Mouse (Mus musculus) liver, adult (tissue): Measurements from ENCODE around the gene Cabp4.

ENCODE experiments used
- GATA4 ChIP-seq: IDR thresholded peaks from 2 replicates; pipeline ENCODE4 v1.6.1; 2014; ENCODE audit warnings: mild to moderate bottlenecking, low read length; ENCODE audit not compliant: insufficient replicate concordance

The Cabp4 gene

GRCm38 (mm10) chr19:4144550-4145498 is 991 bp upstream of the Cabp4 start:
- TF ChIP-seq GATA4, result no peak

- no peak for TF ChIP-seq GATA4
Measured at GRCm38 (mm10) chr19:4142416-4143173, 1.2 kb downstream of the Cabp4 start.

- TF ChIP-seq GATA4, result no peak
Measured at GRCm38 (mm10) chr19:4140147-4140546, 3.7 kb downstream of the Cabp4 start.

DNA sequence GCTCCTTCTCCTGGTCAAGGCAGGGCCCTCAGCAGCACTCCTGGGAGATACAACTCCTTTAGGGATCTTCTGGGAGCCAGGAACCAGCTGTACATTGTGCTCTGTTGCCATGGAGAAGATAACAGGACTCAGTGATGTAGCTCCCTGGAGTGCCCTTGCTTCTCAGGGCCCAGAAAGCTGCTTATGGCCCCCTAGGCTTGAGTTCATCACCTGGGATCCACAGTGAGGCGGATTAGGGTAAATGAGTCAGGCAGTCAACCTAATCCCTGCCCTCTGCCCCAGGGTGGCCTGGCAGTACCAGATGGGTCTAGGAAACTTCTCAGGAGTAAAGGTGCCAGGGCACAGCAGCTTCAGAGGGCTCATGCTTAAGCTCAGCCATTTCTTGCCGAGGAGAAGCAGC is 4.4 kb downstream of the Cabp4 start, which contains the start of gene Gpr152:
TSS of gene Gpr152 (plus strand) at position 342 of the 400 bp plus-strand sequence.
- no peak for TF ChIP-seq GATA4

DNA sequence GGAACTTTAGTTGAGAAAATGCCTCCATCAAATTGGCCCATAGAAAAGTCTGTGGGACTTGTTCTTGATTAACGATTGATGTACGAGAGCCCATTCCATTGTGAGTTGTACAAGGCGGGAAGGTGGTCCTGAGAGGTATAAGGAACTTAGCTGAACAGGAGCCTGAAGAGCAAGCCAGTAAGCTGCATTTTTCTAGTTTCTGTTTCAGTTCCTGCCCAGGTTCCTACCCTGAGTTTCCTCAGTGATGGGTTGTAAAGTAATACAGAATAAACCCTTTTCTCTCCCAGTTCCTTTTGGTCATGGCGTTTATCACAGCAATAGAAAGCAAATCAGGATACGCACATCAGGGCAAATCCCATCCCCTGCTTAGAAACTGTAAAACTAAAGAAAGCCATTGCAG is 5.9 kb downstream of the Cabp4 start:
- no peak for TF ChIP-seq GATA4

GRCm38 (mm10) chr19:4136463-4136862 is 7.4 kb downstream of the Cabp4 start:
- no peak for TF ChIP-seq GATA4

- no peak for TF ChIP-seq GATA4
Measured at GRCm38 (mm10) chr19:4134354-4134753, 9.5 kb downstream of the Cabp4 start.

DNA sequence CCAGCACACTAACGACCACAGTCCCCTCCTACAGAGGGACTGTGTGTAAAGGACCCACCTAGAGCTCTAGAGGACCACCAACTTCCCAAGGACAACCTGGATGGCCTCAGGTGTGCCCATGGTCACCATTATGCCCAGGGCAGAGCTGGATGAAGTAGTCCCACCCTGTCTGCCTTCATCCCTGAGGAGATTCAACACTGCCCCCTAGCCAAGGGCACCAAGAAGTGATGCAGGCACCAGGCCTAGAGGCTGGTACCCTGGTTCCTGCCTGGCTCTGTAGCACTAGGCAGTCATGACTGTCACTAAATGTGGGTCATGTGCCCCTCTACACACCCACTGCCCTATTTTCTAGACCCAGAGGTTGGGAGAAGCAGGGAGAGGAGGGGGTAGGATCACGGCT is 12.1 kb downstream of the Cabp4 start:
- no peak for TF ChIP-seq GATA4

GRCm38 (mm10) chr19:4131075-4131474 is 12.8 kb downstream of the Cabp4 start:
- no peak for TF ChIP-seq GATA4

- no peak for TF ChIP-seq GATA4
Measured at GRCm38 (mm10) chr19:4130106-4130505, 13.7 kb downstream of the Cabp4 start.

DNA sequence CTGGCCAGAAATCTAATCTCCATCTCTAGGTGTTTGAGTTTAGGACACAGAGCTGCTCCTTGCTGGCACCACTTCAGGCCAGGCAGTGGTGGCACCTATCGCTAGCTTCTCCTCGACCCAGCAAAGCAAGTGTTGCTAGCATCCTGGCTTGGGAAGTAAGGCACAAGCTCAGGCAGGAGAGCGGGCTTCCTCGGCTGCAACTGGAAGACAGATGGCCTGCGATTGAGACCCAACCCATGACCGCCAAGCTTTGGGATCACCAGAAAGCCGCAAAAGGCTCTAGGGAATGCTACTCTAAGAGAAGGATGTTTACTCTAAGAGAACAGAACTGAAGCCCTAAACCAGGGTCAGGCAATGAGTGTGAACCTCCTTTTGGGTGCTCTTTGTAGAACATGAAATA is 14.4 kb downstream of the Cabp4 start:
- TF ChIP-seq GATA4, result no peak

DNA sequence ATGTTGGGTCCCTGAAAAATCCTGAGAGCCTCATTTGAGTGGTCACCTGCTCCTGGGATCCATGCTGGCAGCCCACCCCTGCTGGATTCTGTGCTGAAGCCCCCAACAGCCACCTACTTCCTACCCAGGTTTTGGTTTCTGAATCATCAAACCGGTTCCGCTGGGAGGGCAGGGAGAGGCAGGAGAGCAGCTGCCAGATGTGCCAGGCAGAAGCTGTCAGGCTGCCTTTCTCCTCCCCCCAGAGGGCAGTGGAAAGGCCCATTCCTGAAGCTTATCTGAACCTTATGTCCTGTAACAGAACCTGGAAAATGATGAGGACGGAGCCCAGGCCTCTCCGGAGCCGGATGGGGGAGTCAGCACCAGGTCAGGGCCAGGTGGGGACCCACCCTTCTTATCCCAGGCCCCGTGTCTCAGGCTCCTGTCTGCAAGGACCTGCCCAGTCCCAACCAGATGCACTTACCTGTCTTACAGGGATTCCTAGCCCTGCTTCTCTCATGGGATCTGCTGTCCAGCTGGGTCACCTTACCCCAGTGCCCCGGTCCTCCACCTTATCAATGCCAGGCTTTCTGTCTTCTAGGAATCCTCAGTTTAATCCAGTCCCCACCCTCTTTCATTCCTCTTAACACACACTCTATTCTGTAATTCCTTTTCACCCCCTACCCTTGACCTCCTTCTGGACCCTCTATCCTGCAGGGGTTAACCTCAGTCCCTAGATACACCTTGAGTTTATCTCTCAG is 16.9 kb downstream of the Cabp4 start:
- TF ChIP-seq GATA4, result no peak

- TF ChIP-seq GATA4, result no peak; the same call in 1 of the 2 replicates
Measured at GRCm38 (mm10) chr19:4125741-4126696, 17.8 kb downstream of the Cabp4 start, which contains the start of gene Aip. Gene Aip, minus strand, starts transcription at chr19:4125858.

DNA sequence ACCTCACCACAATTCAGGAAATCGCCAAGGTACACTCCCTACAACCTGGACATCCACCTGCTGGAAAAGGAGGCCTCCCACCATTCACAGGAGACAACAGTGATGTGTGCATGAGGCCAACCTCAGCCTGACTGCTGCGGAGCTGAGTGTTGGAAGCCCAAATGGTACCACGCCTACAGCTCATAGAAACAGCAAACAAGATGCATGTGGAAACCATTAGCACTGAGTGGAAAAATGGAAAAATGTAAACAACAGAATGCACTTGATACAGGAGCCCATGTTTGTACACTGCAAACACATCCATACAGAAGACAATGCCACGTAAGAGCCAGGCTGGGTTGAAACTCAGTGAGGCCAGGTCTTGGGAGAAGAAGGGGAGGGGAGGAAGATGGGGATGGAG is 19.4 kb downstream of the Cabp4 start:
- TF ChIP-seq GATA4, result no peak
